Mouse (Mus musculus): ENCODE data around the gene Cfap43.

Cfap43 gene

DNA sequence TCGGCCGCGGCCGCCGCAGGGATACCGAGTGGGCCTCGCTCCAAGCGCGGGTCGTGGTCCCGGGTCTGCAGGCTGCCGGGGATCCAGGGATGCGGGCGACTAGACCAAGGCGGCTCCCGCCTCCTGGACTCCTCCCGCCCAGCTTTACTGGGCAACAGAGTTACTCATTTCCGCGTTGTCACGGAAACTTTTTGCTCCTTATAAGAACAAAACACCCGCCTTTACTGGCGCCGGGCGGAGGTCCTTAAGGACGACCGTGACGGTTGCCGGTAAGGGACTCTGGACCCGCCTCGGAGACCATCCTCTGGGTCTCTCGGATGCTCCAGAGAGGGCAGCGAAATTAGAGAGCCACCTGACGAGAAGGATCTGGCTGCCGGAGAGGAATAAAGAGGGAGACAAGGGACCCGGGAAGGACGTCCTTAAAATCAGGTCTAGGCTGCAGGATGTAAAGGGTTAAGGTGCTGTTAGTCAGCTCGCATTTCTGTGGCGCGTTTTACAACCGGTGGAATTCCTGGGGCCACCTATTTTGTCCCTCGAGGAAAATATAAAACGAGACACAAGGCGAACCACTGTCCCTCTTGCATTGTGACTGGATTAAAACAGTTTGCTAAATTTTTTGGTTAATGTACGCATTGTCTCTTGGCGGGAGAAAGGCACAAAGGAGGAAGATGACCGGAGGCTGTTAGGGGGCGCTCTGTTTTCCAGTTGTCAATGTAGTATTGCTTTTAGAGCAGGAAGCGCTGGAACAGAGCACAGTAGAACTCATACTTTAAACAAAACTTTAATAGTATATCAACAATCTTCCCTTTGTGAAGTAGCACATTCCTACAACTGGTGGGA lies at the start of gene Cfap43, which contains the start of gene Itprip:
Gene Cfap43, minus strand, starts transcription at position 162 of the 840 bp plus-strand sequence.
Gene Itprip, minus strand, starts transcription at position 174 of the 840 bp plus-strand sequence.
- in situ Hi-C loops (cut with MboI, MseI) = no loop called here

DNA sequence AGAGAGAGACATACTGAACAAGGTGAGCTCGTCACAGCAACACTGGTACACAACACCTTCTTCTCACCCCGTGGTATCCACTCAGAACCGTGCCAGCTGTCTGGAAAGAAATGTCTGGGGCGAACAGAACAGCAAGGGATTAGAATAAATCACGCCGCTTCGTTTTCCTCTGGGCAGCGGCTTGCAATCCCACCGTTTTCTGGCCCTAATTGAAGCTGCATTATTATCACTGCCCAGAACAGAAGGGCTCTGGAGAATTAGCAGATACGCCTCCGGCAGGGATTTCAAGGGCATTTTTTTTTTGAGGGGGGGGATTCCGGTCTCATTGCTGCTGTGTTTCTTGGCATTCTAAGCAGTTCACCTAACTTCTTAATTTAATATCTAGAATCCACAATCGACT lies 39.1 kb upstream of the Cfap43 start:
- in situ Hi-C loops (cut with MboI, MseI) = no loop called here

DNA sequence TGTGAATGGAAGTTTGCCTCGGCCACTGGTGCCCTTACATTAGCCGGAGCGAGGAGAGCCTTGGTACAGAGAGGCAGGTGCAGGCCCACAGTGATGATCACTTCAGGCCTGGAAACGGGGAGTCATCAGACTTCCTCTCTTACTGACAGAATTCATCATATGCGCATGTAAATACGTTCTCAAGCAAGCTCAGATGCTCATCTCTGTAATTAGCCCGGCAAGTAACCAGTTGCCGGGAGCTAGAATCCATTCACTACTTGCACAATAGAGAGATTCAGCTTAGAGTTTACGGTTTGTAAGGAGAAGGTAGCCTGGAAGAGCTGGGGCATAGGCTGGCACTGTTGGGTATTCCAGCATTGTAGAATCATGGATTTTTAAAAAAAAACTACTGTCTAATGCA lies 34.1 kb upstream of the Cfap43 start:
- in situ Hi-C loops (cut with MboI, MseI) = no loop called here

DNA sequence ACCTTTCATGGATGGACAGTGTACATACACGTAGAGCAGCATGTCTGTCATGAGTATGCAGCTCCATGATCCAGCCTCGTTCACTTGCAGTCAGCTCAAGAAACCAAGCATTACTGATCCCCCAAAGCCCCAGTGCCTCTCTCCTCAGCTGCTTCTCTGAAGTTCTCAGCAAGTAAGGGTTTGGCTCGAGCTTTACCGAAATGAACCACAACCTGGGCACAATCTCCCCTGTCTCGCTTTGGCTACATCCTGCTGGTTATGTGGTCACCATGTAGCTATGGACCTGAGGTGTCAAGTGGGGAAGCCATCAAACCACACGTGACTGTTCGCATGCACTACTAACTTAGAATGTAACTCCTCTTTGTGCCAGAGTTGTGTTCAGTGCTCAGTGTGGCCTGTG lies 31.9 kb upstream of the Cfap43 start:
- in situ Hi-C loops (cut with MboI, MseI) = no loop called here

DNA sequence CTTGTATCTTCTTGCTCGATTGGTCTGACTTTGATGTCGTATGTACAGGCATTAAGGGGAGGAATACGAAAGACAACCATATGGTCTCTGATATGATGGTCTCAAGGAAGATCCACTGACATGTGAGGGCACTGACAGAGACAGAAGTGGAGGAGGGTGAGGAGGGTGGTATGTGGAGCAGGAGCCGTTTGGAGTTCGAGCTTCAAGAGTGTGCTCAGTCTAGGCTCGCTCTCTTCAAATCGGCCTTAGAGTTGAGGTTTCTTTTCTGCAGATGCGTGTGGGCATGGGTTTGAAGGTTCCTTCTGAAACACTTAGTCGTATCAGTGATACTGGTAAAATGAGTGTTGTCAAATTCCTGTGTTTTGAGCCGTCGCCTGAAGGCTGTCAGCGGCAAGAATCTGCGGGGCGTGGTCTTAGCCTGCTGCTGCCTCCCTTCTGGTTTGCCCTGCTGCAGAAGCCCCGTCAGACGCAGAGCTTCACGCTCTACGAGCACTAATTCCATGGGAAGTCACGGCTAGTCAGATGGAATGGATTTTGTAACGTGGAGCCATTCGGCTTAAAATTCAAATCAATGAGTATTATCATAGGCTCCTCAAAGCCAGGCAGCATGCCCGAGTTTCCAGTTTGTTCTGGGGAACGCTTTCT lies 27.9 kb upstream of the Cfap43 start:
- in situ Hi-C loops (cut with MboI, MseI) = no loop called here

DNA sequence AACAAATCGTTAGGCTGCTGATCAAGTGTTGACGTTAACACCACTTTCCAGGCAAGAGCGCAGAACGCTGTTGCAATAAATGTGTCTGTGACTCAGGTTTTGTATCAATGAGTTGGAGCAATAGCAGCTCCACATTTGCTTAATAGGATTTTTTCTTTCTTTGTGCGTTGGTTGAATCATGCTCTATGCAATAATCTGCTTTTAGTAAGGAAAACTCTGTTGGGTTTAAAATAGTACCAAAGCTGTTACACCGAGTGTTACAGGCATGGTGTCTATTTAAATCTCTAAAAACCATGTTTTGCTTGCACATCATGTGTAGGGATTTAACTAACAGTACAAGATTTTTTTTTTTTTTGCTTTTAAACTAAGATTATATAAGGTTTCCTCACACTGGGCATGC lies 20.3 kb upstream of the Cfap43 start:
- in situ Hi-C loops (cut with MboI, MseI) = no loop called here

DNA sequence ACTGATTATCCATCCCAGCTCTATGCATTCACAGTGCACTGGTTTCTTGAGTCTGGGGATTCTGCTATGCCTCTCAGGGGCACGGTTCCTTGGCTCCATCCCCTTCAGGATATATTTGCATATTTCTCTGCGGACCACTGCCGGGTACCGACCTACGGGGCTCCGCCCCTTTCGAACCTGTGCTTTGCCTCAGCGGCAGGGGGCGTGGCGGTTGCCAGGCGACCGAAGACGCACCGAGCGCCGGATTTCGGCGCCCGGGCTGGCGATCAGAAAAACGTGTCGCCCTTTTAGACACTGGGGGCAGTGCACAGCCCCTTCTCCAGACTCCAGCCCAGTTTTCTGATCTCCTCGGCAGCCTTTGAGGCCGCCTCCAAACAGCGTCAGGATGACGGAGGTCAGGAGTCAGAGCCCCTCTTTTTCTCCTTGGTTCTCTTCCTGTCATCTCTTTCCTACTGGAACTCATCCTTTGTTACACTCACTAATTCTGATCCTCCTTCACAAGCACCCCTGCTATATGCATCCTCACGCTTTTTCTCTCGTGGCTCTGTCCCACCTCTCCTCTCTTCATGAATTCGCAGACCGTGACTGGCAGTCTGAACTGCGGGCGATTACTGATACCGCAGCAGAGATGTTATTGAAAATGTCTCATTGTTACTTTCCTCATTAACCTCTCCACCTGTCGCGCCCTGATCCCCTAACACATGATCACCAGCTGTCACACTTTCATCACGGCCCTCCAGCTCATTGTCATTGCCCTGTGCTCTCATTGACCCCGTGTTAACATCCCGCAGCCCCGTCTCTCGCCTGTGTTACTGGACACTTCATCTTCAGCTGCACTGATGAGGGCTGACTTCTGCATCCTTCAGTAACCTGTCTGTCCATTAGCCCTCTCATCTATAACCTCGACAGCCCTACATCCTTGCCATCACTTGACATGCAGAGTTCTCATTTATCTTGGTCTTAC lies 18.6 kb upstream of the Cfap43 start, which contains the start of gene Cfap58:
Gene Cfap58, plus strand, starts transcription at position 233 of the 964 bp plus-strand sequence.
- in situ Hi-C loops (cut with MboI, MseI) = no loop called here

DNA sequence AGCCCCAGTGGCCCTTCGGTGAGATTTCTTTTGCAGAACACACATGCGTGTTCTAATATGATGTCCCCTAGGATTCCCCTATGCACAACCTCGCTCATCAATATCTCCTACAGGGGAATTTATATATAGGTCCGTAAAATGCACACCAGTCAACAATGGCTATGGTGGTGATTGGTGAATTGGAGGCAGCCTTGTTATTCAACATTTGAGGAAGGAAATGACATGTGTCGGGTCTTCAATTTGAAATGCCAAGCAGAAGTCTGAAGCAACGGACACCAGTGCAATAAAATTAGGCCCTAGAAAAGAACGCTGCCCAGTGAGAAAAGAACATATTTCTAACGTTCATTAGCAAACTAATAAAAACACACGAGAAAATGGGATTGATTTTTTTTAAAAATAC lies 17.9 kb upstream of the Cfap43 start:
- in situ Hi-C loops (cut with MboI, MseI) = no loop called here

DNA sequence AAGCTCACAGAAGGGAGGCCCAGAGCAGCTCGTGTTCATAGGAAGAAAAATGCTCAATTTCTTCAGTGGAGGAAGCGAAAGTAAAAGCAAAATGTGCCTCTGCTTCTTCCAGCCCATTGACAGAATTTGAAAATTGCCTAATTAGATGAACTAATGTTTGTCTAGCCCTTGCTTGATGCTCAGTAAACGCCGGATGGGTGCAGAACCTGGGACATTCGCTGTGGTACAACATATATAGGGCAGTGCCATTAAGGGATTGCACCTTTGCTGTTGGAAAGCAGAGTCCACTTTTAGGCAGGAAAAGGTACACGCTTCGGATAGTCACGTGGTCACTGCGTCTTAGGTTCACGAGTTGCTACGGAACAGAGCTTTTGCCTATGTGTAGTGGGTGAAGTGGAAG lies 17.4 kb upstream of the Cfap43 start:
- in situ Hi-C loops (cut with MboI, MseI) = no loop called here

DNA sequence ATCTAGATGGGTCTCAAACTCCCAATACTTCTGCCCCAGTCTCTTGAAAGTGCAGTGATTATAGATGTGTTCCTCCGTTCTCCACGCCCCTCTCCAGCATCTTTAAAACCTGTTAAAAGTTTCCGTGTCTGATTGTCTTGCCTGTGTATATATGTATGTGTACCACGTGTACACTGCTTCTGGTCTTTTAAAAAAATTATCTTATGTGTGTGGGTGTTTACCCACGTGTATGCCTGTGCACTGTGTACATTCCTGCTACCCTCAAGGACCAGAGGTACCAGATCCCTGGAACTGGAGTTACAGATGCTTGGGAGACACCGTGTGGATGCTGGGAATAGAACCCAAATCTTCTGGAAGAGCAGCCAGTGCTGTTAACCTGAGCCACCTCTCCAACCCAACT lies 16.4 kb upstream of the Cfap43 start:
- in situ Hi-C loops (cut with MboI, MseI) = no loop called here

DNA sequence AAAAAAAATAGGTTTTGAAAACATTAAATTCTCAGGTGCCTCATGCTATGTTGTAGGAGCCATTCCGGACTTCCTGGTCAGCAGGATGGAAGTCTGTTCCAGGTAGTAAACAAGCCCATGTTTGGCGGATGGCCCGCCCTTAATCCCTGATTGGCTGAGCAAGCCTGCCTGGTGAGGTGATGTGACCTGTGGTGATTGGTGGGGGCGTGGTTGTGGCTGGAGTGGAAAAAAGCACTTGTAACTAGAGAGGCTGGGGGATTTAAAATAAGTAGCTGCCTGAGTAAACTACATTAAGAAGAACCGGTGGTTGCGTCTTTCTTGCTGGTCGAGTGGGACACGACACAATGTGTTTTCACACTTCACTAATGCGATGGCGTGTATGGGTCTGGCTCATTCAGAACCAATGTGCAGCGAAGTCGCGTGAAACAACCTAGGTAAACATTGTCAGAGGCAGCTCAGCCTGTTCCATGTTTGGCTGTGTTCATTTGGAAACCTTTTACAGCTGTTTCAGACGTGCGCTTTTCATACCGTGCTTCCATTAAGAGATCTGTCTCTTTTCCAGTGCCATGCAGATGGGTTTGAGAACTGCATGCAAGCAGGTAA lies 15.7 kb upstream of the Cfap43 start:
- in situ Hi-C loops (cut with MboI, MseI) = loop anchor here (5.0 kb wide), 1 partner anchor 52 kb away; no protein-coding TSS in a partner anchor

DNA sequence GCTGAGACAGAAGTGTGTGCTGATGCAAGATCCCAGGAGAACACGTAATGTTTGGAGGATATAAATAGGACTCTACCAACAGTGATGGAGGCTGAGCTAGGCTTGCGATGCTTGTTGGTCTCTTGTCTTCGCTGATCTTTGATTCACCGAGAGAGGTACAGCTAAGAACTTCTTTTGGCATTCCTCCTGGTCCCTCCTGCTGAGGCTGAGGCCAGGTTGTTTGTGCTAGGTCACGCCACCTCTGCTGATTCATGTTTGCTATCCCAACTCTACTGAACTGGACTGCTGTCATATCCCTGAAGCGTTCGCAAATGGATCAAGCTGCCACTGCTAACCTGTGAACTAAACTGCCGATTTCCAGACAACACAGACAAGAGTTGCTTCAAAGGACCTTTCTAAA lies 15.1 kb upstream of the Cfap43 start:
- in situ Hi-C loops (cut with MboI, MseI) = loop anchor here (5.0 kb wide), 1 partner anchor 52 kb away; no protein-coding TSS in a partner anchor

DNA sequence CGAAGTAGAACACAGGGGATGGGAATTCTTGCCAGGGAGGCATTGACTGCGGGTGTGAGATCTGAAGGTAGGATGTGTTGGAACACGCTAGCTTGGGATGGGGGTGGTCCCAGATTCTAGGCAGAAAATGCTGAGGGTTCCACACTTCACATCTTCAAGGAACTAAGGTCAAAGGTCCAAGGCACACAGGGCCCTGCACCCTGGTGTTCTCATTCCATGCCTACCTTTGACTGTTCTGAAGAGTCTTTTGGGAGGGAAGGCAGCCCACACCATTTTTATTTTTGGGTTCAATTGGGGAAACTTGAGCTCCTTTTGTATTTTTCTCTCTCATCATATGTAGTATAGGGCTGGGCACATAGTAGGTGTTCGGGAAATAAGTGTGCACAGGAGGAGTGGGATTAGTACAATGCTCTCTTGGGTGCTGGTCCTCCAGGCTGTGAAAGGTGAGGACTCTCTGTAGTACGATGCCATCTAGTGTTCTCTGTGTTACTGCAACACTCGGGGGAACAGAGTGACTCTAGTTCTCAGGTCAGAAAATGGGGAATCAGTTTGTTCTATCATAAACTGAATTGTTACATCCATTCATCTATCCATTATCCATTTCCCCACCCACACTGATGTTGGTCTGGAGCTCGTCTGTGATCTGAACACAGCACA lies 13.0 kb upstream of the Cfap43 start:
- in situ Hi-C loops (cut with MboI, MseI) = loop anchor here (5.0 kb wide), 1 partner anchor 50 kb away; no protein-coding TSS in a partner anchor

DNA sequence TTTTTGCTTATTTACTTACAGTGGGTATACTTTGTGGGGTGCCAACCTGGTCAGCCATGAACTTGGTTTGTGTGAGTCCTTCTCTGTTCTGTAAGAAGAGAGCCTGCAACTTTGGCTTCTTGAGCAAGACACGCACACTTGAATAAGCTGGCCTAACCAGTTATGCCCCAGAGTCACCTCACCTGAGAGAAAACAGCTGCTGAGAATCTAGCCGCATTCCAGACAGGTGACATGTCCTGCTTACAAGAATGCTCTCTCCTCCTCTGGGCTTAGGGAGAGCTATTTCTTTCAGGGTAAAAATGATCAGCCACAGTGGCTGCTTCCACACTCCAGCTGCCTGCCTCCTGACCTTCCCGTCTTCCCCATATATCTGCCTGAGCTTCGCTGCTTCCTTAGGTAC lies 10.0 kb upstream of the Cfap43 start:
- in situ Hi-C loops (cut with MboI, MseI) = no loop called here

DNA sequence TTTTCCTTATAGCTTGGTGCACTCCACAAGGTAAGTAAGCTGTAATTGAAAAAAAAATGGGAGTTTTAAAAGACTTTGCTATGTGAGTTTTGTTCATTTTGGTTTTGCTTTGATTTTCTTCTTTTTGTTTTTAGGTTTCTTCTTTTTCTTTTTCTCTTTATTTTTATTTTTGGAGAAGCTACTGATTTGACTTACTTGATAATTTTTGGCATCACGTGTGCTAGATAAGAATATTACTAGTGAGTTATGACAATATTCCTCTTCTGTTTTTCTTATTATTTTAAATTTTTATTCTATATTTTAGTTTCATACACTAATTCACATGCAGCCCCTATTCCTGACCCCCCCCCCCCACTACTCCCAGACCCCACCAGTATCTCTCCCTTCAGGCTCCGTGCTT lies 7.9 kb upstream of the Cfap43 start:
- in situ Hi-C loops (cut with MboI, MseI) = no loop called here

DNA sequence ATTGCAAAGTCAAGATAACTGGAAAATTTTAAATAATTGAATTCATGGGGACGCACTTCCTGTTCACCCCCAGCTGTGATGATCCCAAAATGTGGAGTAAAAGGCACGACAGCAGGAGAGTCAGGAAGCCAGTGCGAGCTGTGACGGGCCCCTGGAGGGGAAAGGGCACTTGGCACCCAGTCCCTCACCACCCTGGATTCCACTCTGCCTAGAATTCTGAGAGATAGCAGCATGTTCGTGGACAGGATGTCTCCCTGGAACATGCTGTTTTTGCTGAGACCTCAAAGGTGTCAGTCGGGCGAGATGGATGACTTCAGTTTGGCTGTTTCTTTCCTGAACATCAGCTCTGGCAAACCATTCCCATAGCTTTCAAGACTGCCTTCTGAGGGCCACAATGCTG lies 6.7 kb upstream of the Cfap43 start:
- in situ Hi-C loops (cut with MboI, MseI) = no loop called here

DNA sequence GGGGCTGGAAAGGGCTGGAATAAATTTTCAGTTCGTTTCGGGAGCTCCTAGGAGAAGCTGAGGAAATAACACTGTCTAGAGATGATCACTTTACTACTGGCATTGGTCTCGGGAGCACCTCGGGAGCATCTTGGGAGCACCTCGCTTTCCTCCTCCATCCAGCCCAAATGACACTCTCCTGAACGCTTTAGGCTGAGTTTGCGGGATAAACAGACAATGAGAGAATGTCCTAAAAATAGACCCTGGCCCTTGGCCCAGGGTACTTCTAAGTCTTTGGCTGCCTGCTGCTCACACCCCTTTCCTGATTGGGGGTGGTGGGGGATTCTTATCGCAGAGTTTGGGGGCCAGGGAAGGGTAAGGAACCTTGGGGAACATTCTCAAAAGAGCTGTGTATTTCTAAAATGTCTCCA lies 884 bp upstream of the Cfap43 start:
- in situ Hi-C loops (cut with MboI, MseI) = loop anchor here in 1 of 2 experiments (5.0 kb wide), 1 partner anchor 408 kb away; no protein-coding TSS in a partner anchor

DNA sequence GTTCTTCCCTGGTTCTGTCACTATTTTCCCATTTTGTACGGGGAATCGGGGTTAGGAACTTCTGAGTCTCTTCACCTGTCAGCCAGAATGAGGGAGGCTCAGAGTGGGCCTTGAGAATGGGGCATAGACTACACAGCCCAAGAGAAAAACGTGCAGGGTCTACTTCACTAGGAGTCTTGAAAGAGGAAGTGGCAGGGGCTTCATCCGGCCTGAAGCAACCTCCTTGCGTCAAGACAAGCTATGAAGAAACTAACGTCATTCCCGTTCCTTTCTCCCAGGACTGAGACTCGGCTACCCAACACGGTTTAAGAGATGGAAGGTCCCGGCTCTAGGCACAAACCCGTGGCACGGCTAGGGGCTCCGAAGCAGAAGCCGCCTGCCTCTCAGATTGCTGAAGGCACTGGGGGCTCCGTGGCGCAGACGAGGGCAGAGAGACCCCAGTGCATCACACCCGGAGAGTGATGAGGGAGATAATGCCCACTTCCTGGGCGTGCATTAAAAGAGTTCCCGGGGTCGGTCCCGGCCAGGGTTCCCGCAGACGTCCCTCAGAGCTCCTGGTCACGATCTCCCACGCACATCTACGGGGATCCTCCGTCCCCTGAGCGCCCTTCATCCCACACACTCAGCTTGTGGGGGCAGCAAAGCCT lies 509 bp downstream of the Cfap43 start:
- in situ Hi-C loops (cut with MboI, MseI) = no loop called here

DNA sequence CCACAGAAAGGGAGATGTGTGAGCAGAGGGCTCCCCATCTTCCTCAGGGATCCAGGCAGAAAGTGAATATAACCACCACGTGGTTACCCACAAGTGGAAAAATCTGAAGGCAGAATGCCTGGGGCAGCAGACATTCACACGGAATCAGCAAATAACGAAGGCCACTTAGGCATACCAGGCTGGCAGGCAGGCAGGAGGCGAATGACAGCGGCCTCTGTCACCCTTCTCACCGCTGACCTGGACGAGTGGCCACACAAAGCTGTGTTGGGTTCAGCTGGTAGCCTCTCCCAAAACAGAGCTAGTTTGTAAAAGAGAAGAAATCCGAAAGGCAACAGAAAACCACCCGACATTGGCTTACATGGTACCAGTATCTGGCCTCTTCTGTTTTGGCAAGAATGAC lies 1.1 kb downstream of the Cfap43 start:
- in situ Hi-C loops (cut with MboI, MseI) = no loop called here

DNA sequence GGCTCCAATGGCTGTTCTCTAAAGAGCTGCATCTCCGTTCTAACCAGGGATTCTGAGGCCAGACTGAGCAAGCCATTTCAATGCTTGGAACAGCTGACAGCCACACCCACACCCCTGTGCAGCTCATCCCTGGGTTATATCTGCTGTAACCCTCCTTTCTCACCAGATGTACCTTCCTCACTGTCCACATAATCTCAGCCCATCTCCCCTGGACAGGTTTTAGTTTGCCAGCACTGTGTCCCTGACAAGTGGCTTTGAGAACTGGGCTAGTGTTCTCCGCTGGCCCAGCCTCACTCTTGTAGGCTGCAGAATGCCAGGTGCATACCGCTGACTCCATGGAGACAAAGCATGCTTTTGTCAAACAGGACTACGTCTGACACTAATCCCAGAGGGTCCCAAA lies 1.7 kb downstream of the Cfap43 start:
- in situ Hi-C loops (cut with MboI, MseI) = no loop called here

Data from T-helper 17 cell (primary cell).